Mouse (Mus musculus): ENCODE results near the gene Chd1.

DNA sequence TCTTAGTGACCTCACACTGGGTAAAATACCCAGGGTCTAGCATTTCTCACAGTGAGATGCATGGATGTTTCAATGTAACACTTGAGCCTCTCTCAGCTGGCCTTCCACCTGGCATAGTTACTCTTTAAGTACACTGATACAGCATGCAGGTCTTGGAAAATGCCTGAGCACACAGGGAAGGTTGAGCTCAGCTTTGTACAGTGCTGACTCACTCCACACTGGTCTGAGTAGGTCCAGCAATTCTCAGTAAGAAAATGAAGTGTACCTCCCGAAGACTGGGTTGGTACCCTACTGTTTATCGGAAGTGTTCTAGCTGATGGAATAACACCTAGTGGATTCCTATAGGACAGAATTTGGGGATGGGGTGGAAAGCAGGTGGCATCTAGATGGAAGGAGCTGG is 112.9 kb downstream of the Chd1 start:
- TF ChIP-seq CTCF (IDR thresholded peaks at IDR 0.05; ENCODE audit: low read depth, low read length): no peak
- TF ChIP-seq POLR2A (IDR thresholded peaks at IDR 0.05; ENCODE audit: borderline replicate concordance, low read depth, low read length): no peak
